12 mouse cellular contexts compared by ENCODE assay signal in the genomic region with DNA sequence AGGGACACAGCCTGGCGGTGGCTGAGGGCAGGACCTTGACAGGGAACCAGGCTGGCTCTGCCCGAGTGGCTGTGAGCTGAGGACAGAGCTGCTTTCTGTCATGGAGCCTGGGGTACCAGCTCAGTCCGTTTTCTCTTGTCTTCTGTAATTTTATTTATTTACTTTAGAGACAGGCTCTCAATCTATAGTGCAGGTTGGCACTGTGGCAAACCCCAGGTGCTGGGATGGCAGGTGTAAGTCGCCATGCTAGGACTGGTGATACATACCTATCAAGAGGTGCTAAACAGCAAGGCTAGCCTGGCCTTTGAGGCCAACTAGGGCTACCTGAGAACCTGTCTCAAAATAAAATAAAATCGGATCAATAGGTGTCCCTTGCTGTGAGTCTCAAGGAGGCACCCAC. TPM values are rescaled to one million over a fixed set of nuclear protein-coding genes. Genes with fewer than 3 reads are reported as not detected.
A peak's percentile ranks its signal among the peaks of the same experiment; 100 is the strongest.
DNase-seq lines count a peak whose midpoint lies in the region; ATAC-seq and TF ChIP-seq lines count a peak whose summit lies in the region.
"Had no signal": no experiment of that assay in that cellular context is flagged by ENCODE, and none has a peak within 500 bp of the region (broad histone marks: within the 10 kb centered on the region; RNA-seq: fewer than 3 reads in every experiment).

No protein-coding gene starts in this region.

- peaks cover 18% of the 10 kb centered on the region for H3K36me3 ChIP-seq in hindbrain, embryonic 12.5 days
- H3K36me3 ChIP-seq in hindbrain, embryonic 10.5 days = peaks cover 27% of the 10 kb centered on the region
- H3K36me3 ChIP-seq in stomach, embryonic 14.5 days (ENCODE audit: control insufficient read depth, insufficient read depth, low read length) = no peaks in the 10 kb centered on the region
- no peaks in the 10 kb centered on the region for H3K36me3 ChIP-seq in stomach, postnatal 0 days (ENCODE audit: control insufficient read depth, insufficient read depth, low read length)
- no peaks in the 10 kb centered on the region for H3K36me3 ChIP-seq in liver, embryonic 13.5 days

- peaks cover 40% of the 10 kb centered on the region for H3K4me1 ChIP-seq in hindbrain, embryonic 12.5 days
- H3K4me1 ChIP-seq in hindbrain, embryonic 10.5 days (replicated peaks) = peaks cover 49% of the 10 kb centered on the region
- H3K4me1 ChIP-seq in stomach, embryonic 14.5 days (ENCODE audit: control insufficient read depth, insufficient read depth, low read length) = peaks cover 3% of the 10 kb centered on the region; the same call in 1 of the 2 replicates
- H3K4me1 ChIP-seq in stomach, postnatal 0 days (replicated peaks; ENCODE audit: control insufficient read depth, insufficient read depth) = peaks cover 4% of the 10 kb centered on the region; the same call in 1 of the 2 replicates
- peaks cover 38% of the 10 kb centered on the region for H3K4me1 ChIP-seq in liver, embryonic 13.5 days (replicated peaks)

- H3K9ac ChIP-seq in hindbrain, embryonic 12.5 days = peak overlapping the region; percentile 64; the same call in 1 of the 2 replicates
- no peak overlapping the region for H3K9ac ChIP-seq in stomach, embryonic 14.5 days (replicated peaks; ENCODE audit: low read depth, low read length)
- no peak overlapping the region for H3K9ac ChIP-seq in stomach, postnatal 0 days (ENCODE audit: low read length)
- no peak overlapping the region for H3K9ac ChIP-seq in liver, embryonic 13.5 days

- DNase-seq in hindbrain, embryonic 10.5 days (ENCODE audit: low spot score) = no peak
- no peak for DNase-seq in stomach, postnatal 0 days (ENCODE audit: low spot score)
- no peak for DNase-seq in liver, embryonic 13.5 days
- no peak for DNase-seq in retina, postnatal 1 day
- no peak for DNase-seq in left cerebral cortex, adult 9 months (ENCODE audit: low spot score in 2 of 2)
- DNase-seq in B cell, adult 2 months = no peak
- DNase-seq: adrenal gland, postnatal 10 days; kidney, postnatal 4 days; lung, adult 18-20 months had no signal

- peaks cover 3% of the 10 kb centered on the region for H3K27me3 ChIP-seq in hindbrain, embryonic 12.5 days
- H3K27me3 ChIP-seq in hindbrain, embryonic 10.5 days (ENCODE audit: insufficient read depth, poor library complexity, severe bottlenecking) = peaks cover 38% of the 10 kb centered on the region
- no peaks in the 10 kb centered on the region for H3K27me3 ChIP-seq in stomach, embryonic 14.5 days (ENCODE audit: control insufficient read depth, insufficient read depth, low read length)
- H3K27me3 ChIP-seq in stomach, postnatal 0 days (ENCODE audit: control insufficient read depth, insufficient read depth, low read length) = no peaks in the 10 kb centered on the region
- H3K27me3 ChIP-seq in liver, embryonic 13.5 days = peaks cover 47% of the 10 kb centered on the region
- H3K27me3 ChIP-seq: Patski had no signal

- WGBS in hindbrain, embryonic 12.5 days = 63% methylated on average over 5 of the region's 5 CpGs
- 69% methylated on average over 5 of the region's 5 CpGs for WGBS in hindbrain, embryonic 10.5 days
- WGBS in stomach, embryonic 14.5 days = 63% methylated on average over 5 of the region's 5 CpGs
- 71% methylated on average over 5 of the region's 5 CpGs for WGBS in stomach, postnatal 0 days
- WGBS in liver, embryonic 13.5 days (ENCODE audit: insufficient replicate concordance) = 55% methylated on average over 5 of the region's 5 CpGs

- H3K4me2 ChIP-seq in hindbrain, embryonic 12.5 days (replicated peaks) = peak overlapping the region; percentile 84
- H3K4me2 ChIP-seq in stomach, embryonic 14.5 days (replicated peaks; ENCODE audit: low read depth, low read length) = peak overlapping the region; percentile 89; the same call in 1 of the 2 replicates
- H3K4me2 ChIP-seq in stomach, postnatal 0 days (replicated peaks; ENCODE audit: low read depth) = no peak overlapping the region
- peak overlapping the region; percentile 78; the same call in 1 of the 2 replicates for H3K4me2 ChIP-seq in liver, embryonic 13.5 days

- no peak for TF ChIP-seq EP300 in stomach, postnatal 0 days (optimal IDR thresholded peaks at IDR 0.05)

- H3K9me3 ChIP-seq in hindbrain, embryonic 12.5 days (replicated peaks) = no peaks in the 10 kb centered on the region
- H3K9me3 ChIP-seq in hindbrain, embryonic 10.5 days = no peaks in the 10 kb centered on the region
- no peaks in the 10 kb centered on the region for H3K9me3 ChIP-seq in stomach, embryonic 14.5 days (ENCODE audit: control insufficient read depth, low read depth, low read length)
- H3K9me3 ChIP-seq in stomach, postnatal 0 days (ENCODE audit: control insufficient read depth, low read length) = no peaks in the 10 kb centered on the region
- no peaks in the 10 kb centered on the region for H3K9me3 ChIP-seq in liver, embryonic 13.5 days (replicated peaks)

- no peak for TF ChIP-seq CTCF in stomach, postnatal 0 days (IDR thresholded peaks at IDR 0.05; ENCODE audit: low read depth)

- no peak overlapping the region for H3K4me3 ChIP-seq in hindbrain, embryonic 12.5 days
- no peak overlapping the region for H3K4me3 ChIP-seq in hindbrain, embryonic 10.5 days
- no peak overlapping the region for H3K4me3 ChIP-seq in stomach, embryonic 14.5 days (ENCODE audit: low read depth, low read length)
- no peak overlapping the region for H3K4me3 ChIP-seq in stomach, postnatal 0 days (ENCODE audit: low read depth, low read length)
- no peak overlapping the region for H3K4me3 ChIP-seq in liver, embryonic 13.5 days (replicated peaks)

- no peak overlapping the region for H3K27ac ChIP-seq in hindbrain, embryonic 12.5 days
- H3K27ac ChIP-seq in hindbrain, embryonic 10.5 days = no peak overlapping the region
- H3K27ac ChIP-seq in stomach, embryonic 14.5 days (ENCODE audit: low read length) = no peak overlapping the region
- no peak overlapping the region for H3K27ac ChIP-seq in stomach, postnatal 0 days (replicated peaks)
- no peak overlapping the region for H3K27ac ChIP-seq in liver, embryonic 13.5 days

- no peak for ATAC-seq in hindbrain, embryonic 12.5 days (ENCODE audit: low FRiP score)
- ATAC-seq in stomach, embryonic 14.5 days (ENCODE audit: insufficient number of reproducible peaks, insufficient read depth, low FRiP score, low read depth) = no peak
- ATAC-seq in stomach, postnatal 0 days (ENCODE audit: low FRiP score, low TSS enrichment) = no peak
- no peak for ATAC-seq in liver, embryonic 13.5 days (ENCODE audit: low read depth)

RNA-seq across cellular contexts. Expression of gene Kcnn1, which starts 7.0 kb away (rescaled TPM):
- 22.1 and 23.8 TPM in 2 replicates for polyA plus RNA-seq in hindbrain, embryonic 12.5 days (2016; fragmentation: Nextera tagmentation; extraction: Ambion mirVana)
- polyA plus RNA-seq in hindbrain, embryonic 10.5 days (2016; fragmentation: Nextera tagmentation; extraction: Ambion mirVana) = 6.2 and 19.3 TPM in 2 replicates
- 1.6 and 2.1 TPM in 2 replicates for polyA plus RNA-seq in stomach, embryonic 14.5 days (2014; fragmentation: Nextera tagmentation; extraction: Ambion mirVana)
- polyA plus RNA-seq in stomach, postnatal 0 days (2015; fragmentation: Nextera tagmentation; extraction: Ambion mirVana) = 0.64 and 0.72 TPM in 2 replicates
- polyA plus RNA-seq in liver, embryonic 13.5 days (2015; fragmentation: Nextera tagmentation; extraction: Ambion mirVana) = 0.29 and 0.44 TPM in 2 replicates

RNA-seq across cellular contexts. Expression of gene Arrdc2, which starts 16.5 kb away (rescaled TPM):
- polyA plus RNA-seq in hindbrain, embryonic 12.5 days (2016; fragmentation: Nextera tagmentation; extraction: Ambion mirVana) = 9.8 and 11.1 TPM in 2 replicates
- 7.3 and 8.7 TPM in 2 replicates for polyA plus RNA-seq in hindbrain, embryonic 10.5 days (2016; fragmentation: Nextera tagmentation; extraction: Ambion mirVana)
- polyA plus RNA-seq in stomach, embryonic 14.5 days (2014; fragmentation: Nextera tagmentation; extraction: Ambion mirVana) = 5.8 and 8.7 TPM in 2 replicates
- polyA plus RNA-seq in stomach, postnatal 0 days (2015; fragmentation: Nextera tagmentation; extraction: Ambion mirVana) = 6.6 and 6.8 TPM in 2 replicates
- polyA plus RNA-seq in liver, embryonic 13.5 days (2015; fragmentation: Nextera tagmentation; extraction: Ambion mirVana) = 11.7 and 12.6 TPM in 2 replicates

RNA-seq across cellular contexts. Expression of gene Ccdc124, which starts 17.7 kb away (rescaled TPM):
- 131 and 139 TPM in 2 replicates for polyA plus RNA-seq in hindbrain, embryonic 12.5 days (2016; fragmentation: Nextera tagmentation; extraction: Ambion mirVana)
- polyA plus RNA-seq in hindbrain, embryonic 10.5 days (2016; fragmentation: Nextera tagmentation; extraction: Ambion mirVana) = 172 and 182 TPM in 2 replicates
- 92.1 and 102 TPM in 2 replicates for polyA plus RNA-seq in stomach, embryonic 14.5 days (2014; fragmentation: Nextera tagmentation; extraction: Ambion mirVana)
- polyA plus RNA-seq in stomach, postnatal 0 days (2015; fragmentation: Nextera tagmentation; extraction: Ambion mirVana) = 73.2 and 74.1 TPM in 2 replicates
- polyA plus RNA-seq in liver, embryonic 13.5 days (2015; fragmentation: Nextera tagmentation; extraction: Ambion mirVana) = 70.9 and 76.5 TPM in 2 replicates

RNA-seq across cellular contexts. Expression of gene Slc5a5, which starts 36.5 kb away (rescaled TPM):
- polyA plus RNA-seq in hindbrain, embryonic 12.5 days (2016; fragmentation: Nextera tagmentation; extraction: Ambion mirVana) = 0.25 and 0.68 TPM in 2 replicates
- 0.39 and 0.59 TPM in 2 replicates for polyA plus RNA-seq in hindbrain, embryonic 10.5 days (2016; fragmentation: Nextera tagmentation; extraction: Ambion mirVana)
- polyA plus RNA-seq in stomach, embryonic 14.5 days (2014; fragmentation: Nextera tagmentation; extraction: Ambion mirVana) = 4.2 and 4.8 TPM in 2 replicates
- polyA plus RNA-seq in stomach, postnatal 0 days (2015; fragmentation: Nextera tagmentation; extraction: Ambion mirVana) = 42.8 and 58.5 TPM in 2 replicates
- 0.03 TPM in 2 replicates for polyA plus RNA-seq in liver, embryonic 13.5 days (2015; fragmentation: Nextera tagmentation; extraction: Ambion mirVana)

RNA-seq across cellular contexts. Expression of gene Rpl18a, which starts 41.2 kb away (rescaled TPM):
- polyA plus RNA-seq in hindbrain, embryonic 12.5 days (2016; fragmentation: Nextera tagmentation; extraction: Ambion mirVana) = 2,266 and 2,767 TPM in 2 replicates
- 3,443 and 3,791 TPM in 2 replicates for polyA plus RNA-seq in hindbrain, embryonic 10.5 days (2016; fragmentation: Nextera tagmentation; extraction: Ambion mirVana)
- polyA plus RNA-seq in stomach, embryonic 14.5 days (2014; fragmentation: Nextera tagmentation; extraction: Ambion mirVana) = 5,566 and 6,204 TPM in 2 replicates
- 4,207 and 4,214 TPM in 2 replicates for polyA plus RNA-seq in stomach, postnatal 0 days (2015; fragmentation: Nextera tagmentation; extraction: Ambion mirVana)
- polyA plus RNA-seq in liver, embryonic 13.5 days (2015; fragmentation: Nextera tagmentation; extraction: Ambion mirVana) = 2,606 and 3,100 TPM in 2 replicates
